Mouse (Mus musculus) lung, adult 2 months (tissue): ENCODE measurements around the gene Sp1.

Experiments
- CTCF ChIP-seq: fragments of 200-500 bp; IDR thresholded peaks from 2 replicates; pipeline ENCODE4 v1.5.1; 2011; ENCODE audit warnings: mild to moderate bottlenecking, low read length, control low read depth; ENCODE audit not compliant: insufficient read depth
- POLR2A ChIP-seq: fragments of 200-500 bp; IDR thresholded peaks from 2 replicates; pipeline ENCODE4 v1.6.1; 2011; ENCODE audit warnings: low read depth, mild to moderate bottlenecking, control low read depth, low read length, borderline replicate concordance; ENCODE audit errors: extremely low read depth

DNA sequence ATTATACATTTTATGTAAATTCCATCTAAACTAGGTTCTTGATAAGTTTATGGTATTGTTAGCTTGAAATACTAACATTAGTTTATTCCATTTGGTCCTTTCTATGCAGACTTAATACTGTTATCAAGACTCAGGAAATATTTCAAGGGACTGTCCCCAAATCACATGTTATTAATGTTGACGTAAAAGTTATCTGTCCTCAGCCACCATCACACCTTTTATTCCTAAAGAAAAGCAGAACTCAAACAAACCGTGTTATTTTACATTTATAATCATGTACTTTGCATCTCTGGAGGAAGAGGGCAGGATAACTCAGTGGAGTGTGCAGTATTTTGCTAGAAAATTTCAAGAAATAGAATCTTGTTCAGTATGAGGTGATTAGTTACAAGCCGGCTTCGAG, 27.2 kb downstream of the Sp1 start:
- TF ChIP-seq POLR2A (no peak), CTCF (no peak)
